Mouse (Mus musculus): ENCODE results near the gene Ahrr.

The Ahrr gene

DNA sequence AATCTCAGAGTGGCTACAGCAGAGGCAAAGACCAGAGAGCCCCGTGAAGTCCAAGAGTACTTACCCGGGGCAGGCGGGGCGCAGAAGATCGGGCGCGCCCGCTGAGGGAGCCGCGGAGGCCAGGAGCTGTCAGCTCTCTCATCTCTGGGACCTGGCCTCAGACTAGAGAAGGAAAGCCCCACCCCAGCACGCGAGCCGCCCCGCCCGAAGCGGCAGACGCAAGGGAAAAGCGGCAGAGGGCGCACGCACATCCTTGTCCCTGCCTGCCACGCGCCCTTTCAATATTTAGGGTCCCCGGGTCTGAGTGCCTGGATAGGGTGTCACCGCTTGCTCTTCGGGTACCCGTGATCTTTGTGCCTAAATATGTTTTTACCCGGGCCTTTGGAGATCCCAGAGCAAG is at the start of gene Ahrr:
Gene Ahrr, minus strand, starts transcription at position 165 of the 400 bp plus-strand sequence.
- no peak for DNase-seq (ENCODE audit: extremely low read depth, low read depth, low spot score)

DNA sequence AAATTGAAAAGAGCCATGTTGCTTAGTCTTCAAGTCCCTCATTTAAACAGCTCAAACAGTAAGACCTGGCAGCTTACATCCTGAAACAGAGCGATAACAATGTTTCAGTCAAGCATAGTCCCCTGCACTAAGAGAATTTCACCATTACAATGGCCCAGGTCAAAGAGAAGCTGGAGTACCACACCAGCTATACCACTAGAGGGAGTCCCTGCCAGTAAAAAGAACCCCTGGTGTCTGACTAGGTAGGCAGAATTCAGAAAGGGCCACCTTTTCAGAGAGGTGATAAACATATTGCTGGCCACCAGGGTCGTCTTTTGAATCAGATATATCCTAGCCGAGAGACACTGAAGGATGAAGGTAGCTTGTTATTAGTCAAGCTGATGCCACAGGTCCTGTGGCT is 48.9 kb upstream of the Ahrr start:
- no peak for DNase-seq (ENCODE audit: extremely low read depth, low read depth, low spot score)

DNA sequence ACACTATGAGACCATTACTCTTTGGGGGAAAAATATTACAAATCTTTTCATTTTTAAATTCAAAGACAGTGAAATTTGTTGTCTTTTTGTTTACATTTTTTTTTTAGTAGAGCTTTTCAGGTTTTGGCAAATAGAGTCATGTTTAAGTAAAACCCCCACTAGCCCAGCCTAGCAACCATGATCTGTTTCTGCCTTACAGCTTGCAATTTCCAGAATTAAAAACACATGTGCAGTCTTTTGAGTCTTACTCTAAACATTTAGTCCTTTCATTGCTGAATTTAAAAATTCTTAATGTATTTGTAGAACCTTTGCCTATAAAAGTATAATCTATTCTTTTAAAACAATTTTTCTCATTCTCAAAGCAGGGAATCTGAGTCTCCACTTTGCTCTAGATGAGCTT is 37.2 kb upstream of the Ahrr start:
- no peak for DNase-seq (ENCODE audit: extremely low read depth, low read depth, low spot score)

DNA sequence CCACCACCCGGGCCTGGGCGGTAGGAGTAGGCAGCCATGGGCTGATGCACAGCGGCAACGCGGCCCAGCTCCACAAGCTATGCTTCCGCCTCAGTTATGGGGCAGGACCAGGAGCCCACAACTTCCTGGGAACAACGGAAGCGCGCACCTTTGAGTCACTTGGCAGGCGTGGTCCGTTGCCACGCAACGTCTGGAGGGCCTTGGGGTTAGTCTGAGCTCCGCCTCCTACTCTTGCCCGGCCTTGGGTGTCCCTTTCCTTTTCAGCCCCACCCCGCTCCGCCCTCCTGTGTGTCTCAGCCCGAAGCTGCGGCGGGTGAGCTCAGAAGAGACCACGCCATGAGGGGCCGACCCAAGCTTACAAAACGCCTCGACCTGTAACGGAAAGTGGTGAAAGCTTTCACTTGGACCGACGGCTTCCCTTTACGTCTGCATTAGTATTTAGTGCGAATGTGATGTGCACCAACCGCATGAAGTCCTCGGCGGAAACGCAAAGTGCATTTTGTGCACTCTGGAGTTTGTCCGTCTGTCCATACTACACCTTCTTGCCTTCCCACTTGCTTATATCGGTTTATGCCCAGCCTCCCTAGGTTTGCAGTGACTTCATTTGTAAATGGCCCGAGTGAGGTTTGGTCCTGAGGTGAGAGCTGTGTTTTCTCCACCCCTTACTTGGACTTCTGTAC is 25.2 kb upstream of the Ahrr start, which contains the start of gene Pdcd6:
Gene Pdcd6, minus strand, starts transcription at position 411 of the 680 bp plus-strand sequence.
- DNase-seq (ENCODE audit: extremely low read depth, low read depth, low spot score): peak; percentile 66

DNA sequence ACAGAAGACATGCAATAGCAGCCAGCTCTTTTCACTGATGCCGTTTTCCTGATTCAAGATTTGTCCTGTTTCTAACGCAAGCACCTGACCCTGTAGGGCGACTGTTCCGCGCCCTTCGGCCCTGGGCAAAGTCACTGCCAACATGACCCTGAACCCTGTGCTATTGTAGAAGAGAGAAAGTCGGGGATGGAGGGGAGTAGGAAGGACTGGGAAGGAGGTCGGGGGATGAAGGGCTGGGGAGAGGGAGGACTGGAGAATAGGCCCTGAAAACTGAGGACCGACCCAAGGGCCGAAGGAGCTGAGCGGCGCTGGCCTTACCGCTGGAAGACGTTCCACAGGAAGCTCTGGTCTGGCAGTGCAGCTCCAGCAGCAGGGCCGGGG is 24.6 kb upstream of the Ahrr start:
- no peak for DNase-seq (ENCODE audit: extremely low read depth, low read depth, low spot score)

DNA sequence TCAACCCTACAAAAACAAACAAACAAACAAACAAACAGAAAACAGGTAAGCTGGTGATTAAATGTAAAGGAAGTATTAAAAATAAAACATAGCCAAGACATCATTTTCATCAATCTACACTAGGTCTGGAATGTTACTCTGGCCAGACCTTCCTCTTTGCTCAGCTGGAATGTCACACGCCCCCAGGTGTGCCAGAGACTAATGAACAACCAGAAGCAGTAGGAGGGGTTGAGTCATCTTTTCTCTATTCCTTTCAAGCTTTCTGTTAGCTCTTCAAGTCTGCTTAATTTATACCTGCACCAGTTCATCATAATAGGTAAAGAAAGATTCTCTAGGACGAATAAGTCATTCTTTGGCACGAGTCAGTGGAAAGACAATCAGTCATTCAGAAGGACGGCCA is 24.3 kb upstream of the Ahrr start:
- DNase-seq (ENCODE audit: extremely low read depth, low read depth, low spot score): no peak

DNA sequence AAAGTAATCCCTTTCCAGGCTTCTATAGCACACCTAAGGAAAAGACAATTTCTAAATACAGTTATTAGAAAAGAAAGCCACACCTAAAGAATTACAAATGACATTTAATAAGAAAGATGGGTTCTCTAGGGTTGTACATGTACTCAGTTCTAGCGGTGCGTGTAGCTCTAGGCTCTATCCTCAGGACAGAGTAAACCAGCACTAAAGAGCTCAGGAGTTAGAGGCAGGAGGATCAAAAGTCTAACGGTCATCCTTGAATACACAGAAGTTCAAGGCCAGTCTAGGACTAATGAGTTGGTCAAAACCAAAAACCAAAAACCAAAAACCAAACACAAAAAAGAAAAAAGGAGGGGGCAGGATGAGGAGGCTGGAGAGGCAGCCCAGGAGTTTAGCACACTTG is 22.5 kb upstream of the Ahrr start:
- no peak for DNase-seq (ENCODE audit: extremely low read depth, low read depth, low spot score)

DNA sequence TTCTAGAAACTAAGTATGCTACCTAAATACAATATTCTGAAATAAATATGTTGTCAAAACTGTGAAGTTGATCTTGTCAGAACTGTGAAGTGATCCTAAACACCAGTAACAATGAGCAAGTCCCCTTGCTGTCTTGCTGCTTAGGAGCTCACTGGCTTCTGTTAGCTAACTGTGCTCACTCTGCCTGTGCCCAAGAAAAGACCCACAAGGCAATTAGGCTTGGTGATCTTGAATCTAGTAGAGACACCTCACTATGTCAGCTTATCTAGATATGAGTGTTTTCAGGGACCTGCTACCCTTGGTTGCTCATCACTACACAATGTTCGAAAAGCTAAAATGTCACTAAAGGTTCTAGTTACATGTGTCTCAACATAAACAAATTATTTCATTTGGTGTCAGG is 13.6 kb upstream of the Ahrr start:
- no peak for DNase-seq (ENCODE audit: extremely low read depth, low read depth, low spot score)

DNA sequence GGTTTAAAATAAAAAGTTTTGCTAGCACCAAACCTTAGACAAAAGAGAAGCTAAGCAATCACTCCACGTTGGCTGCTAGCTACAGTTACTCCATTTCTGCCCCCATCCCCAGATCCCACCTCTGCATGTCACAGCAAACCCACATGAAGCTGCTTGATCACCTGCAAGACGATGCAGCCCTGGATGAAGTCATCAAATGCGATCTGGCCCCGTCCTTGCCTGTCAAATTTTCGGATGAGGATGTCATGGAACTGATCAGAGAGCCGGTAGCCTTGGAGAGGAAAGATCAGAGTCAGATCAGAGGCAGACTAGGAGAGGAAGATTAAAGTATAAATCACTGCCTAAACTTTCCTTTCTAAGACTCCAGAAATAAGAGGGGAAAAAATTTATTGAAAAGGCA is 13.2 kb upstream of the Ahrr start:
- no peak for DNase-seq (ENCODE audit: extremely low read depth, low read depth, low spot score)

DNA sequence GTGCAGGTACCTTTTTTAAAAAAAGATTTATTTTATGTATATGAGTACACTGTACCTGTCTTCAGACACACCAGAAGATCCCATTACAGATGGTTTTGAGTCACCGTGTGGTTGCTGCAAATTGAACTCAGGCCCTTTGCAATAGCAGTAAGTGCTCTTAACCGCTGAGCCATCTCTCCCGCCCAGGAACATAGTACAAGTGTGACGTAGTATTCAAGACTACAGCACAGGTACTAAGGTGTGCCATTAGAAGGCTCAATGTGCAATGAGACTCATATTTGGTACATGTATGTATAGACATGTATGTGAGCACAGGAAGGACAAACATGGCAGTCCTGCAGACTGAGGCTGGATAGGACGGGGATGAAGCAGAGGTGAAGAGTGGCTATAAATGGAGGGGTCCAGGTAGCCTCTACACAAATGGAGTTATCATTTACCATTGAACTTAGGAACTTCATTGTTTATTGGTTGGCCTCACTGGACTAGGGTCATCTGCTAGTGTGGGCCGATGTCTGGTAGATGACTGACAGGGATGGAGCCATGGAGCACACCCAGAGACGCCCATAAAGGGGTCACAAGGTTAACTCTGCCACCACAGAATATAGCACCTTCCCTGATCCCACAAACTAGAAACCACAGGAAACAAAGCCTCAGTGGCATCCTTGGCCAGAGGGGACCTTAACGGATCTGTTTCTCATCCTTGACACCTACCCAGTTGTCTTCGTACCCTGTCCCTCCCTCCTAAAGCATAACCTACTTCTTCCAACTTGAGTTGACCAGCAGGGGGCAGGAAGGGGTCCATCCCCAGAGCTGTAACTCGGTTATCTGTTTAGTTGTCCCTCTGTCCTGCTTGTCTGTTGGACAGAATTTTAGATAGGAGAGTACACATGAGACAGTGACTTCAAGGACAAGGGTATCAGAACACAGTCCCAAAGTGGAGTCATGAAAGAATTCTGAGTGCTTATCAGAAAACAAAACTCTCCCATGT is 10.2 kb upstream of the Ahrr start:
- no peak for DNase-seq (ENCODE audit: extremely low read depth, low read depth, low spot score)

DNA sequence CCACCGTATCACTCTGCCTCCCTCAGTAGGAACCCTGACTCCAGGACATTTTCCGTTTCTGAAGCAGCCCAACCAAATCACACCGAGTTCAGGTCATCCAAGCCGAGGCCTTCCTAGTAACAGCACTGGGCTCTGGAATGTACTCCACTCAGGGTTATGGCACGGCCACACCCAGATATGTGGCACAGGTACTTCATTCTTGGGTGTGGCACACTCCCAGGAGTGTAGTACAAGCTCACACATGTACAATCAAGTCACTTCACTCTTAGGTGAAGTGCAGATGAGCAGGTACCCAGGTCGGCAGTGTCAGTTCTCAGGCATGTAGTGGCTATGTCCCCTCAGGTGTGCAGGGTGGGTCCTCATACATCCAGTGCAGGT is 9.5 kb upstream of the Ahrr start:
- no peak for DNase-seq (ENCODE audit: extremely low read depth, low read depth, low spot score)

DNA sequence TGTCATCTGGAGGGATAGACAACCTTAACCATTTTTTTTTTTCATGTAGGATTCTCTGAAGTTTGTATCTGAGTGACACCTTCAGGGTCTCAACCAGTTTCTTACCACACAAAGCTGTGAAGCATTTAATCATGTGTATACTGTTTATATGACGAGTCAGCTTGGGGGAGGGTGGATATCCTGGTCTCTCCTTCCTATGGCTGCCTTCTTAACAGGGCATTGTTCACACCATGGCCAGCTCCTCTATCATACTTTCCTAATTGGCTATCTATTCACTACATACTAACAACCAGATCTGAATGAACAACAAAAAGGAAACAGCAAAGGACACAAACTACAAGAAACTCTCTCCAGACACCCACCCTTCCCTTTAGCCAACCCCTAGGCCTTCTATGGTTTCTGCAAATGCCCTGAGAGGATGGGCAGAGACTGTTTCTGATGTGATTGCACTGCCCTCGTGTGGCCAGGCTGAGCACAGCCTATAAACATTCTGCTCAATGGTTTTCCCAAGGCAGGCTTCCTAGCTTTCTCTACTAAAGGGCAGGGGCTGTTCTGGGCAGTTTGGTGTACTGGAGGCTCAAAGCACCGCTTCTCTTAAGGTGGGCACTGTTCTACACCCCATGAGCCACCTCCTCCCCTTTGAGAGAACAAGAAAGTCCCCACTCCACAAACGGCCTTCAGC is 8.9 kb upstream of the Ahrr start:
- no peak for DNase-seq (ENCODE audit: extremely low read depth, low read depth, low spot score)

DNA sequence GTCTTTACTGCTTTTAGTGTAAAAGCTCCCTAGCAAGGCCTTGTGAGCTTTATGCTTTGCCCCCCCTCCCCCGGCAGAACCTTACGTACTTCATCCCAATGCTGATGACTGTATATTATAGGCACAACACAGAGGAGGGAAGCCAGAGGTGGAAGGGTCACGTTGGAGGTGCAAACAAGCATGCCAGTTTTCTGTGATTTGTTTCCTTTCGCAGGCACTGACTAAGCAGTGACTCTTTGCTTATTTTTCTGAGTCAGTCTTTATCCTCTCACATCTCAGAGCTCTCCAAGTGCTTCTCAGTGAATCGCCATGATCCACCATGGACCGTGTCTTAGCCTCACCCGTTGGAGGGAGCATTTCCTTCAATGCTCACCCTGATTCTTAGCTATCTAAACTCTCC is 4.2 kb upstream of the Ahrr start:
- no peak for DNase-seq (ENCODE audit: extremely low read depth, low read depth, low spot score)

DNA sequence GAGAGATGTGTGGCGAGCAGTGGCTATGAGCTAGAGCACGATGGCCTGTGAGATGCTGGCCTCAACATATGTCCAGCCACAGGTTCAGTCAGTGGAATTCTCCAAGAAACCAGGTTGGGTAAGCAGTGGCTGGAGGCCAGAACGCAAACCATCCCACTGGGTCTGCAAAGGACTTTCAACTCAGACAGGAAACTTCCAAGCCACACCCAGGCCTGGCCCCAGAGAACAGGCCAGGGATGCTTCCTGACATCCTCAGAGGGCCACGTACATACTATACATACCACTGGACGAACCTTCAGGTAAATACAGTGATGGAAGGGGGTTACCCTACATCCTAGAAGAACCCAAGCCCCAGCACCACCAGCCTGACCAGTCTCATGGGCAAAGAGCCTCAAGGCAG is 2.5 kb downstream of the Ahrr start:
- no peak for DNase-seq (ENCODE audit: extremely low read depth, low read depth, low spot score)

DNA sequence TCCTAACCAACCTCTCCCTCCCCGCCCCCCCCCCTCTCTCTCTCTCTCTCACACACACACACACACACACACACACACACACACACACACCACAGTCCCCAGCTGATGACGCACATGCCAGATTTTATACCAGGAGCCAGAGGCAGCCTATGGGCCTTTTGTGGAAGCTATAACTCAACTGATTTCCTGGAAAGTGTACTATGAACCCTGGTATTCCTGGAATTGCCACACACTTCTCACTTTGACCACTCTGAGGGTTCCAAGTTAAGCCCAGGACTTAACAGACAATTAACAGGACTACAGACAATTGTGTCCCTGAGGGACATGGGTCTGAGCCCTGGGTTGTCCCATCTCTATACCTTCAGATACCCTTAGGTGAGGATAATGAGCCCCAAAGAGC is 9.8 kb downstream of the Ahrr start:
- no peak for DNase-seq (ENCODE audit: extremely low read depth, low read depth, low spot score)

DNA sequence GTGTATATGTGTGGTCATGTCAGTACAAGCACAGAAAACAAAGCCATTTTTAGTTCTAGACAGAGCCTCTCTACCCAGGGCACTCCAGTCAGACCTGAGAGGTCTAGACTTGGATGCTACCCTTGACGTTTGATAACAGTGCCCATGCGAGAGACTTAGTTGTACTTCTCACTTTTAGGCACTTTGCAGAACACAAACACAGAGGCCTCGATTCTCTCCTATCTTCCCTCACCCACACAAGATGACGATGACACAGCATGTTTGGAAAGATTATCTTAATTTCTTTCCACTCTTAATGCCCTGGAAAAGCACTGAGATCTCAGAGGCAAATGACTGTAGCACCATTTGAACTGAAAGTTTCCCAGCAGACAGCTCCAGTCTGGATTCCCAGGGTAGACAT is 16.4 kb downstream of the Ahrr start:
- DNase-seq (ENCODE audit: extremely low read depth, low read depth, low spot score): no peak

DNA sequence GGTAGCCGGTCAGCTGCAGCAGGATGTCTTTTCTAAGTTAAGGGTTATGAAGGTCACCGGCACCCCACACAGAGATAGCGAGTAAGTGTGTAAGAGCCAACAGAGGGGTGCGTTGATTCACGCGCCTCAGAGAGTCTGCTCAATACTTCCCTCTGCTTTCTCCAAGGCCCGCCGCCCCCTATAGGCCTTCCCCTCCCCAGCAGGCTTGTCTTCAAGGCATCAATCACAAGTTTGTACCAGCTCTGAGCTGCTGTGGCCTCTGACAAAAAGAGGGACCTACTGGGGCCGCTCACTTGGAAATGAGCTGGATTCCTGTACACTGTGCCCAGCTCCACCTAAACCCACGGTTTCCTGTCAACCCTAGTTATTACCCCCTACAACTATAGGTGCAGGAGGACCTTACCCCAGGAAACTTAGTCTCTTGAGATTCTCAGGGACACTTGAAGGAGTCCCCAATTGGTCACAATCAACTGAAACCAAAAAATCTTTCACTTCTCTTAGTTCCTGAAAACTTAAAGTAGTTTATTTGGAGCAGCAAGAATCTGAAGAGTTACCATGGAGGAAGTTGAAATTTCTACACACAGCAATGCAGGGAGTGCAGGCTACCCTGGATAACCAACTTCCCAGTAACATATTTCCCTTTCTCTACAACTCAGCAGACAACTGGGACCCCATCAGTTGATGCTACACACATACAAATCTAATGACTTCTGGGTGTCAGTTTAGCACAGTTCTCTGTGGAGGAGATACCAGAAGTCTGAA is 31.7 kb downstream of the Ahrr start:
- no peak for DNase-seq (ENCODE audit: extremely low read depth, low read depth, low spot score)

DNA sequence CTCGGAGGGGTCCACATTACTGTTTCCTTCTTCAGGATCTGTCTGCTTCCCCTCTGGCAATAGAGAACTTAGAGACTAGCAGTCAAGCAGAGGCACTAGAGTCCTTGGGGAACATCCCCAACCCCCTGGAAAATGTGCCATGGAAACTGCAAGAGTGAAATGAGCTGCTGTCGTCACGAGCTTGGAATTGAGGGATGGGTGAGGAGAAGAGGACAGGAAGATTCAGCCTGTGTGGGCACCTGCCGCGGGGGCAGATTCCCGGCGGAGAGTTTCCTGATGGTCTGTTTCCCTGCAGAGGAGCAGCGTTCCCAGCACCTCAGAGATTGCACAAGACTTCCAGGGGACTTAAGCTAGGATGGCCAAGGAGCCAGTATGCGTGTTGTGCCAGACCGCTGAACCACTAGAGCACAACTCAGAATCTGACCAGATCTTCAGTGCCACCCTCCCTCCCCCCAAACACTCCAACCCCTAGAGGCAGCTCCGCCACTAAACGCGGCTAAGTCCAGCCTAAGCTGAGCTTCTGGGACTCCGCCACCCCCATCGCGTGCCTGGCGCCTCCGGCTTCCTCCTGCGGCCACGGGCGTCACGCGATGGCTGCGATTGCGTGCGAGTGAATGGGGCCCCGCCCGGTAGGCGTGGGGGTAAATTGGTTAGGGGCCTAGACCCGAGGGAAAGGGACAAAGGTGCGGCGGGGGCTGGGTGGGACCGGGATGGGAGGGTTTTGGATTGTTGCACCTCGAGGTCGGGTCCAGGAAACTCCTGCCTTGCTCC is 32.5 kb downstream of the Ahrr start:
- no peak for DNase-seq (ENCODE audit: extremely low read depth, low read depth, low spot score)

DNA sequence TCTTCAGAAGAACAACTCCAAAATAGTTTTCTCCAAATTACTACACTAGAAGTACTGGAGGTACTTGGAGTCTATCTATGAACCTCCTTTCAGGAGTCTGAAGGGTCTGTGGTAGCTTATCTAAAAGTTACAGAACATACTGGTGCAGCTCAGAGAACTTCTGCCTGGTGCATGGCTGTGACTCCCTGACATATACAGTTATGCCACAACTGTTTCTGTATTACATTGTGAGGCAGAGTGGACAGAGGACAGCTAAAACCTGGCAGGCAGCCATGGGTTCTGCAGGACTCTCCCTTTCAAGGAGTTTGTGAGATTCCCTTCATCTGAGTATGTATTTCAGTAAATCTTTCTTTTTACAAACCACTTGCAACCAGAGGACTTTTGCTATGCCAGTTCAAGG is 45.6 kb downstream of the Ahrr start:
- DNase-seq (ENCODE audit: extremely low read depth, low read depth, low spot score): no peak

DNA sequence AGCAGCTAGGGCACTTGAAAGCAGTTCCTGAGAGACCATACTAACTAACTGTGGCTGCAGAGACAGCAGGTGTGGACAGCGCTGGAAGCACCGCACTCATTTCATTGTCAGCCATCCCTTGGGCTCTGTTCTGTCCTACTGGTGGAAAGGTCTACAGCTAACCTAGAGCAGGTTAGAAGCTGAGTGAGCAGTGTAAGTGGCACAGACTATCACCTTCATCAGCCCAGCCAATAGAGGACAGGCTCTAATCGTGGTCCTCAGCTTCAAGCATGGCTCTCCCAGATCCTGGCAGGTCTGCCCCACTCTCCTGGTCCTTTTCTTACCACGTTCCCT is 46.3 kb downstream of the Ahrr start:
- no peak for DNase-seq (ENCODE audit: extremely low read depth, low read depth, low spot score)
